Mouse (Mus musculus) T-cell, adult 2 months (primary cell): Measurements from ENCODE around the gene Fam129a.
"Not testable (repeated sequence)": the region's sequence is repeated elsewhere in the genome, so short reads cannot be mapped to it uniquely, and the experiment has no call there.

Experiments used
- DNase-seq: peaks from one replicate; pipeline ENCODE4 v3.0.0; 2022; ENCODE audit warnings: low spot score

Fam129a gene

GRCm38 (mm10) chr1:151584182-151584471 is 13.1 kb downstream of the Fam129a start:
- DNase-seq, result no peak

- no peak for DNase-seq
Observed at GRCm38 (mm10) chr1:151584565-151585216, 13.7 kb downstream of the Fam129a start.

- no peak for DNase-seq
Observed at GRCm38 (mm10) chr1:151585647-151586046, 14.7 kb downstream of the Fam129a start.

GRCm38 (mm10) chr1:151592085-151593017 is 21.4 kb downstream of the Fam129a start:
- DNase-seq, result no peak

GRCm38 (mm10) chr1:151594906-151595305 is 23.9 kb downstream of the Fam129a start:
- no peak for DNase-seq

GRCm38 (mm10) chr1:151595600-151596299 is 24.8 kb downstream of the Fam129a start:
- no peak for DNase-seq

- no peak for DNase-seq
Observed at GRCm38 (mm10) chr1:151596562-151596961, 25.6 kb downstream of the Fam129a start.

- DNase-seq, result no peak
Observed at GRCm38 (mm10) chr1:151597677-151598297, 26.8 kb downstream of the Fam129a start.

GRCm38 (mm10) chr1:151598876-151599275 is 27.9 kb downstream of the Fam129a start:
- DNase-seq, result no peak

GRCm38 (mm10) chr1:151604328-151604727 is 33.3 kb downstream of the Fam129a start:
- no peak for DNase-seq

GRCm38 (mm10) chr1:151607957-151608356 is 37.0 kb downstream of the Fam129a start:
- DNase-seq, result not testable (repeated sequence)

- no peak for DNase-seq
Observed at GRCm38 (mm10) chr1:151610621-151611020, 39.6 kb downstream of the Fam129a start.

GRCm38 (mm10) chr1:151614320-151614935 is 43.4 kb downstream of the Fam129a start:
- DNase-seq, result no peak

- DNase-seq, result no peak
Observed at GRCm38 (mm10) chr1:151615625-151616024, 44.6 kb downstream of the Fam129a start.

- no peak for DNase-seq
Observed at GRCm38 (mm10) chr1:151616555-151617205, 45.7 kb downstream of the Fam129a start.

GRCm38 (mm10) chr1:151618251-151618650 is 47.3 kb downstream of the Fam129a start:
- no peak for DNase-seq

GRCm38 (mm10) chr1:151619281-151619711 is 48.3 kb downstream of the Fam129a start:
- DNase-seq, result no peak

GRCm38 (mm10) chr1:151620730-151621129 is 49.7 kb downstream of the Fam129a start:
- no peak for DNase-seq

- DNase-seq, result no peak
Observed at GRCm38 (mm10) chr1:151624442-151625226, 53.6 kb downstream of the Fam129a start.

- no peak for DNase-seq
Observed at GRCm38 (mm10) chr1:151625260-151625659, 54.3 kb downstream of the Fam129a start.
